Comparison of ENCODE assay signal across 19 mouse cellular contexts in genomic region chr11:11862502-11862901, GRCm38 (mm10). TPM values are rescaled to one million over a fixed set of nuclear protein-coding genes. Genes with fewer than 3 reads are reported as not detected.
DNase-seq lines count a peak whose midpoint lies in the region; ATAC-seq lines count a peak whose summit lies in the region.
"Had no signal": no experiment of that assay in that cellular context is flagged by ENCODE, and none has a peak within 500 bp of the region (broad histone marks: within the 10 kb centered on the region; RNA-seq: fewer than 3 reads in every experiment).

No protein-coding gene starts in this region.

- peaks cover 12% of the 10 kb centered on the region; the same call in 1 of the 2 replicates for H3K4me1 ChIP-seq in heart, embryonic 10.5 days
- H3K4me1 ChIP-seq in neural tube, embryonic 13.5 days (replicated peaks) = 0 out of 2 replicates have a peak, but pooled peaks cover 4% of the 10 kb centered on the region
- H3K4me1 ChIP-seq in neural tube, embryonic 15.5 days = no peaks in the 10 kb centered on the region
- peaks cover 26% of the 10 kb centered on the region for H3K4me1 ChIP-seq in limb, embryonic 13.5 days
- H3K4me1 ChIP-seq: hindbrain, embryonic 13.5 days had no signal

- WGBS in heart, embryonic 10.5 days = 83% methylated on average over 1 of the region's 1 CpGs
- 61% methylated on average over 1 of the region's 1 CpGs for WGBS in neural tube, embryonic 13.5 days
- WGBS in neural tube, embryonic 15.5 days = 74% methylated on average over 1 of the region's 1 CpGs
- WGBS in limb, embryonic 13.5 days = 47% methylated on average over 1 of the region's 1 CpGs

- no peaks in the 10 kb centered on the region for H3K9me3 ChIP-seq in heart, embryonic 10.5 days
- no peaks in the 10 kb centered on the region for H3K9me3 ChIP-seq in neural tube, embryonic 13.5 days
- H3K9me3 ChIP-seq in neural tube, embryonic 15.5 days (replicated peaks) = no peaks in the 10 kb centered on the region
- H3K9me3 ChIP-seq in limb, embryonic 13.5 days = no peaks in the 10 kb centered on the region
- H3K9me3 ChIP-seq: hindbrain, embryonic 13.5 days had no signal

- no peak overlapping the region for H3K4me3 ChIP-seq in heart, embryonic 10.5 days
- no peak overlapping the region for H3K4me3 ChIP-seq in neural tube, embryonic 13.5 days
- no peak overlapping the region for H3K4me3 ChIP-seq in neural tube, embryonic 15.5 days (replicated peaks)
- no peak overlapping the region for H3K4me3 ChIP-seq in limb, embryonic 13.5 days
- H3K4me3 ChIP-seq: erythroblast, embryonic 14.5 days; hindbrain, embryonic 13.5 days; layer of hippocampus, adult 2 months had no signal

- H3K9ac ChIP-seq in neural tube, embryonic 13.5 days = no peak overlapping the region
- no peak overlapping the region for H3K9ac ChIP-seq in neural tube, embryonic 15.5 days (replicated peaks)
- H3K9ac ChIP-seq in limb, embryonic 13.5 days = no peak overlapping the region
- H3K9ac ChIP-seq: hindbrain, embryonic 13.5 days had no signal

- H3K27me3 ChIP-seq in heart, embryonic 10.5 days (ENCODE audit: insufficient read depth, poor library complexity, severe bottlenecking) = no peaks in the 10 kb centered on the region
- no peaks in the 10 kb centered on the region for H3K27me3 ChIP-seq in neural tube, embryonic 13.5 days
- H3K27me3 ChIP-seq in neural tube, embryonic 15.5 days (replicated peaks) = no peaks in the 10 kb centered on the region
- H3K27me3 ChIP-seq in limb, embryonic 13.5 days = no peaks in the 10 kb centered on the region
- H3K27me3 ChIP-seq: CH12.LX had no signal

- no peak overlapping the region; the same call in none of the 2 replicates for H3K27ac ChIP-seq in heart, embryonic 10.5 days
- no peak overlapping the region for H3K27ac ChIP-seq in neural tube, embryonic 13.5 days (replicated peaks)
- H3K27ac ChIP-seq in neural tube, embryonic 15.5 days (replicated peaks) = no peak overlapping the region
- peak overlapping the region; percentile 40; the same call in 1 of the 2 replicates for H3K27ac ChIP-seq in limb, embryonic 13.5 days
- H3K27ac ChIP-seq: hindbrain, embryonic 13.5 days; layer of hippocampus, adult 2 months had no signal

- H3K4me2 ChIP-seq in neural tube, embryonic 13.5 days = no peak overlapping the region
- no peak overlapping the region for H3K4me2 ChIP-seq in neural tube, embryonic 15.5 days
- no peak overlapping the region for H3K4me2 ChIP-seq in limb, embryonic 13.5 days (replicated peaks)
- H3K4me2 ChIP-seq: hindbrain, embryonic 13.5 days had no signal

- ATAC-seq in neural tube, embryonic 13.5 days (ENCODE audit: low read depth) = peak; percentile 51; the same call in 1 of the 2 replicates
- ATAC-seq in neural tube, embryonic 15.5 days (ENCODE audit: low FRiP score) = no peak; the same call in 1 of the 2 replicates
- peak; percentile 30; the same call in 1 of the 2 replicates for ATAC-seq in limb, embryonic 13.5 days (ENCODE audit: low FRiP score, low read depth)
- ATAC-seq: forebrain, embryonic 14.5 days; midbrain, embryonic 16.5 days had no signal

- DNase-seq in heart, adult 11 months = peak; percentile 91
- no peak for DNase-seq in heart, embryonic 10.5 days (ENCODE audit: low spot score)
- DNase-seq in cerebellum, postnatal 36 days = no peak
- no peak for DNase-seq in spleen, adult 12 weeks (ENCODE audit: low spot score)
- no peak for DNase-seq in cerebellum, adult 11-12 months
- DNase-seq: adrenal gland, postnatal 14 days; cerebellum, adult 18-20 months; kidney, adult 11 months; kidney, postnatal 10 days; right cerebral cortex, postnatal 14 days had no signal

- H3K36me3 ChIP-seq in heart, embryonic 10.5 days = 0 out of 2 replicates have a peak, but pooled peaks cover 3% of the 10 kb centered on the region
- H3K36me3 ChIP-seq in neural tube, embryonic 13.5 days = no peaks in the 10 kb centered on the region
- no peaks in the 10 kb centered on the region for H3K36me3 ChIP-seq in neural tube, embryonic 15.5 days
- no peaks in the 10 kb centered on the region for H3K36me3 ChIP-seq in limb, embryonic 13.5 days
- H3K36me3 ChIP-seq: hindbrain, embryonic 13.5 days had no signal

RNA-seq across cellular contexts. Expression of gene Ddc, which starts 35.4 kb away (rescaled TPM):
- polyA plus RNA-seq in heart, embryonic 10.5 days (2016; fragmentation: Nextera tagmentation; extraction: Ambion mirVana) = 34.5 and 42.8 TPM in 2 replicates
- polyA plus RNA-seq in neural tube, embryonic 13.5 days (2015; fragmentation: Nextera tagmentation; extraction: Ambion mirVana) = 3.3 and 6.5 TPM in 2 replicates
- polyA plus RNA-seq in neural tube, embryonic 15.5 days (2015; fragmentation: Nextera tagmentation; extraction: Ambion mirVana) = 4.7 and 5.5 TPM in 2 replicates
- polyA plus RNA-seq in limb, embryonic 13.5 days (2015; fragmentation: Nextera tagmentation; extraction: Ambion mirVana) = 16.8 and 18.4 TPM in 2 replicates

RNA-seq across cellular contexts. Expression of gene Fignl1, which starts 53.7 kb away (rescaled TPM):
- 94.9 and 96.4 TPM in 2 replicates for polyA plus RNA-seq in heart, embryonic 10.5 days (2016; fragmentation: Nextera tagmentation; extraction: Ambion mirVana)
- polyA plus RNA-seq in neural tube, embryonic 13.5 days (2015; fragmentation: Nextera tagmentation; extraction: Ambion mirVana) = 13.5 and 15.5 TPM in 2 replicates
- polyA plus RNA-seq in neural tube, embryonic 15.5 days (2015; fragmentation: Nextera tagmentation; extraction: Ambion mirVana) = 8.7 and 19.6 TPM in 2 replicates
- 53.9 and 57.4 TPM in 2 replicates for polyA plus RNA-seq in limb, embryonic 13.5 days (2015; fragmentation: Nextera tagmentation; extraction: Ambion mirVana)
